Mouse (Mus musculus) gastrocnemius, adult 2 months (tissue): ENCODE data around the gene Btbd18. TPM values are rescaled to one million over a fixed set of nuclear protein-coding genes. Genes with fewer than 3 reads are reported as not detected.

ENCODE experiments used
- DNase-seq: peaks from one replicate; pipeline ENCODE4 v3.0.0; 2022
- H3K27ac ChIP-seq: fragments of 200-600 bp; 2 replicates; pipeline ENCODE4 v1.8.1; 2022; ENCODE audit warnings: mild to moderate bottlenecking
- H3K4me3 ChIP-seq: fragments of 200-600 bp; 2 replicates; pipeline ENCODE4 v1.8.1; 2022; ENCODE audit warnings: mild to moderate bottlenecking, moderate library complexity
- CTCF ChIP-seq: fragments of 200-600 bp; IDR thresholded peaks from 2 replicates; pipeline ENCODE4 v1.8.1; 2022; ENCODE audit warnings: antibody characterized with exemption, mild to moderate bottlenecking, moderate library complexity
- intact Hi-C: fragments of 180-260 bp; cut with DNase I; formaldehyde crosslinking; loops from one replicate; pipeline ENCODE4 v1.15.1; 2025
- total RNA-seq, 2 experiments: library from RNA; stranded (reverse); gene quantifications; 2 replicates each; pipeline ENCODE4 v1.2.3; 2021

Gene Btbd18
- total RNA-seq, 2 experiments from 2014 or later: not detected

GRCm38 (mm10) chr2:84679016-84679415 is 20.1 kb downstream of the Btbd18 start, which contains the start of gene Tmx2:
Tmx2 (minus strand) TSS chr2:84679140.
- TF ChIP-seq CTCF: no peak
- DNase-seq: no peak
- Histone ChIP-seq H3K4me3 (peak within 1 kb of the TSS; percentile 89), H3K27ac (peak within 1 kb of the TSS; percentile 87)
- intact Hi-C loops: loop anchor here (5.0 kb wide), 1 partner anchor 33 kb away; no protein-coding TSS in a partner anchor

DNA sequence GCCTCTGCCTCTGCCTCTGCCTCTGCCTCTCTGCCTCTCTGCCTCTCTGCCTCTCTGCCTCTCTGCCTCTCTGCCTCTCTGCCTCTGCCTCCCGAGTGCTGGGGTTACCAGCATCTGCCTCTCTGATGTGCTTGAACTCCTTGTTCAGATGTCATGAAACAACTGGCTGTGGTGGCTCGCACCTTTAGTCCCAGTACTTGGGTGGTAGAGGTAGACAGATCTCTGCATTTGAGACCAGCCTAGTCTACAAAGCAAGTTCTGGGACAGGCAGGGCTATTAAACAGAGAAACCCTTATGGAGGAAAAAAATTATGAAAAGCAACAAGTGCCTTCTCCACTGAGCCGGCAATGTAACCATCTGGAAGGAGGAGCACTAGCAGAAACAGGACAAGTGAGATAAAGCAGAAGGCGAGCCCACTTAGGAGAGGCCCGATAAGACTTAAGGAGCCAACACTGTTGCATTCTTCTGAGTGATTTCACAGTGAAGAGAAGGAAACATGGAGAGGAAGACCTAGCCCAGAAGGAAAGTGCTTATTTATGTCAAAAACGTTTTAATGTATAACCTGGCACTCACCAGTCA is 23.8 kb downstream of the Btbd18 start:
- H3K27ac ChIP-seq: no peak overlapping the region
- no peak for TF ChIP-seq CTCF
- DNase-seq: no peak
- no peak overlapping the region for H3K4me3 ChIP-seq
- intact Hi-C loops: no loop called here

DNA sequence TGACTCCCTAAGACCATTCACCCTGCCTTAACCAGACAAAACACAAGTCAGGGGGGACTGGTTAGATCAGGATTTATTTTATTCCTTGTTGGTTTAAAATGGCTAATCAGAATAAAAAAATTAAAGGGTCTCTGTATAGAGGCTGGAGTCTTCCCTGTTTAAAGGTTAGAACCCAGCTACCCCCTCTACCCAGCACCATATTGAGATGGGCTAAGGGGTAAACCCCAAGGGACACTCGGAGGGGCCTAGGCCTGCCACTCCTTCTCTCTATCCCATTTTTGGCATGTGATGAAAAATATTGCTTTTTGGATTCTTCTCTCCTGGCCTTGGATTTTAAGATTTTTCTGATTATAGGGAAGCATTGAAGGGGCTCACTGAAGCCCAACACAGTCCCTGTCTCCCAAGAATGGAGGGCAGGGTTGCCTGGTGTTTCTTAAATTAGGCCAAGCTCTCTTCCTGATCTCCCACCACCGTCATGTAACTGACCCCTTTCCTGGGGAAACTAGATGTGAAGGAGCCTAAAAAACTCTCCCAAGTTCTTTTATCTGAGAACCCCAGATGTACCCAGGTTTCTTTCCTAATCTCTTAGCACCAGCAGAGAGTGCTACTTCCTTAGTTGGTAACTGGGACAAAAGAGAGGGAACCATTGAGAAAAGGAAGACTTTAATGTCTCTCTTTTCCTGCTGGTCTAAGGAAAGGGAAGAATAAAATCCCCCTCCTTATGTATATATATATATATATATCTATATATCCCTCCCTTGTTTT is 29.4 kb downstream of the Btbd18 start:
- DNase-seq: no peak
- no peak overlapping the region for H3K27ac ChIP-seq
- intact Hi-C loops: no loop called here
- no peak overlapping the region for H3K4me3 ChIP-seq
- no peak for TF ChIP-seq CTCF

GRCm38 (mm10) chr2:84690050-84690449 is 31.2 kb downstream of the Btbd18 start:
- no peak for DNase-seq
- no peak for TF ChIP-seq CTCF
- intact Hi-C loops: no loop called here
- Histone ChIP-seq H3K4me3 (no peak overlapping the region), H3K27ac (no peak overlapping the region)

DNA sequence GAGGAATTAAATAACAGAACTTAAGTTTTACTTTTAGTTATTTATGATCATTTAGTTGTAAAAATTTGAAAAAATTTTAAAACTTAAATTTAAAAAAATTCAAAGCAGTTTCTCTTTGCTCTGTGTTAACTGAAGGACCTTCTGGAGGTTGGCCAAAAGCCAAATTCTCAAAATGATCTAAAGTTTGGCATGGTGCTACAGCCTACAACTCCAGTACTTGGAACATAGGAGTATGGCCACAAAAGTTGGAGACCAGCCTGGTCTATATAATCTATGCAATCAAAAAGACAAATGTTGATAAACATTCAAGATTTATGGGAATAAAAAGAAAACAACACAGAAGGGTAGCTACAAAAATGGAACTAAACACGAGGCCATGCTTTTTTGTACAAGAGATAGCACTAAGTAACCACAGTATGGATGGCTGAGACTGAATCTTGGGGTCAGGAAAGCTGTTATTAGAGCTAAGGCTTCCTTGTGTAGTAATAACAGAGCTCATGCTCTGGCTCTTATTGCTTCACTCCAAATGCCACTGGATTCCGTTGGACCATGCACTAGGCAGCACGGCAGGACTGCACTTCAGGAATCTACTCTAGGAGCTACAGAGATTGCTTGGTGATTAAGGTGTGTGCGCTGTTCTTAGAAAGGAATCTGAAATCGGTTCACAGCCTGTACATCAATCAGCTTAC is 36.3 kb downstream of the Btbd18 start:
- intact Hi-C loops: no loop called here
- no peak overlapping the region for H3K4me3 ChIP-seq
- no peak overlapping the region for H3K27ac ChIP-seq
- TF ChIP-seq CTCF: no peak
- DNase-seq: no peak

DNA sequence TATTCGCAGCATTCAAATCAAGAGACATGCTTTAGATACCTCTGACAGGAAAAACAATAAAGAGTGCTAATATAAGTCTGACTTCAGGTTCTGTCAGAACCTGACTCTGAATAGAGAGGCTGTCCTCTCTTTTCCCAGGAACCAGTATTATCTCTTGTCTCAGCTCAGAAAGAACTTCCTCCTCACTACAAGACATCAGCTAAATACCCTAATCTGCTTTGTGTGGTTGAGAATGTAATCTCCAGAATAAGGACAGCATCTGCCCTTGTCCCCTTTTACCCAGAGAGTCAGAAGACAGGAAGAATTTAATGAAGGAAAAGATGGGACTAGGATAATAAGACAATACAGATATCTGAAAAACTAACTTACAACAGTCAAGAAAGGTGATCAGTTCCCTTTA is 44.6 kb downstream of the Btbd18 start:
- DNase-seq: no peak
- H3K27ac ChIP-seq: no peak overlapping the region
- intact Hi-C loops: no loop called here

GRCm38 (mm10) chr2:84704329-84704728 is 45.5 kb downstream of the Btbd18 start:
- Histone ChIP-seq H3K27ac (no peak overlapping the region), H3K4me3 (no peak overlapping the region)
- DNase-seq: no peak
- no peak for TF ChIP-seq CTCF
- intact Hi-C loops: no loop called here

More for the DNA sequence above, 44.6 kb downstream of the Btbd18 start:
- H3K4me3 ChIP-seq: no peak overlapping the region
- TF ChIP-seq CTCF: no peak

DNA sequence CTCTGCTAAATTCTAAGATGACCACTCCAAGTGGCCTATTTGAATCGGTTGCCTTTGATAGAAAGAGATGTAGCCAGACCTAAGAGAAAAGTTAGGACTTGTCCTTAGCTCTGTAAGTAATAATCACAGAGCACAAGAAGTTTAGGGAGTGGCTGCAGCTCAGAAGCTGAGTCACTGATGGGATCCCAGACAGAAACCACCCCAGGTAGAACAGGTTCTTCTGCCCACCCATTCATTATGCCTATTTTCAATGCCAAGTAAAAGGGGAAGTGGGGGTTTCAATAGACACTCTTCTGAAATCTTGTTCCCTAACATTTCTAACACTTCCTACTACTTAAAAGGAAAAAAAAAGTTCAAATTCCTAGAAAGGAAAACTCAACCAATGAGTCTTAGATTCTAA is 46.4 kb downstream of the Btbd18 start:
- Histone ChIP-seq H3K27ac (no peak overlapping the region), H3K4me3 (no peak overlapping the region)
- no peak for TF ChIP-seq CTCF
- intact Hi-C loops: no loop called here
- DNase-seq: no peak

- no peak for DNase-seq
Observed at GRCm38 (mm10) chr2:84707523-84707922, 48.6 kb downstream of the Btbd18 start.

GRCm38 (mm10) chr2:84711898-84712297 is 53.0 kb downstream of the Btbd18 start:
- Histone ChIP-seq H3K4me3 (no peak overlapping the region), H3K27ac (no peak overlapping the region)
- TF ChIP-seq CTCF: no peak
- intact Hi-C loops: loop anchor here (5.0 kb wide), 1 partner anchor 35 kb away; the partner anchor contains the start of genes Gm28635, Med19 and Tmx2
- DNase-seq: no peak

More at GRCm38 (mm10) chr2:84707523-84707922, 48.6 kb downstream of the Btbd18 start:
- no peak for TF ChIP-seq CTCF
- Histone ChIP-seq H3K27ac (no peak overlapping the region), H3K4me3 (no peak overlapping the region)
- intact Hi-C loops: no loop called here

DNA sequence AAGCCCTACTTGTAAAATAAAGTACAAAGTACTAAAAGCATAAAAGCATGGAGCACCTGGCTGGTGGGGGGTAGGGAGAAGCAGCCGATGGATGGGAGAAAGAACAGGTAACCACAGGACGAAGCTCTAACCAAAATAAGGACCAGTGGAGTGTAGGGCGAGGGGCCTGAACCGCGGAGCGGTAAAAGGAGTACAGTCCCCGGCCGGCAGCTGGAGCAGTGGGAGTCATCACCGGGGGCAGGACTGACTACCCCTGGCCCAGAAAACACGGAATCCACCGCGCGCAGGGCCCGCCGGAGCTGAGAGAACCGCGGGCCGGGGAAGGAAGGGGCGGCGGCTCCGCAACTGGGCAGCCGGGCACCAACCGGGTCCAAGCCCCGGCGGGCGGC is 55.5 kb downstream of the Btbd18 start:
- no peak for DNase-seq
- intact Hi-C loops: loop anchor here (5.0 kb wide), 1 partner anchor 37 kb away; the partner anchor contains the start of genes Gm28635, Med19 and Tmx2
- H3K4me3 ChIP-seq: peak overlapping the region; percentile 98
- peak overlapping the region; percentile 95 for H3K27ac ChIP-seq
- no peak for TF ChIP-seq CTCF

DNA sequence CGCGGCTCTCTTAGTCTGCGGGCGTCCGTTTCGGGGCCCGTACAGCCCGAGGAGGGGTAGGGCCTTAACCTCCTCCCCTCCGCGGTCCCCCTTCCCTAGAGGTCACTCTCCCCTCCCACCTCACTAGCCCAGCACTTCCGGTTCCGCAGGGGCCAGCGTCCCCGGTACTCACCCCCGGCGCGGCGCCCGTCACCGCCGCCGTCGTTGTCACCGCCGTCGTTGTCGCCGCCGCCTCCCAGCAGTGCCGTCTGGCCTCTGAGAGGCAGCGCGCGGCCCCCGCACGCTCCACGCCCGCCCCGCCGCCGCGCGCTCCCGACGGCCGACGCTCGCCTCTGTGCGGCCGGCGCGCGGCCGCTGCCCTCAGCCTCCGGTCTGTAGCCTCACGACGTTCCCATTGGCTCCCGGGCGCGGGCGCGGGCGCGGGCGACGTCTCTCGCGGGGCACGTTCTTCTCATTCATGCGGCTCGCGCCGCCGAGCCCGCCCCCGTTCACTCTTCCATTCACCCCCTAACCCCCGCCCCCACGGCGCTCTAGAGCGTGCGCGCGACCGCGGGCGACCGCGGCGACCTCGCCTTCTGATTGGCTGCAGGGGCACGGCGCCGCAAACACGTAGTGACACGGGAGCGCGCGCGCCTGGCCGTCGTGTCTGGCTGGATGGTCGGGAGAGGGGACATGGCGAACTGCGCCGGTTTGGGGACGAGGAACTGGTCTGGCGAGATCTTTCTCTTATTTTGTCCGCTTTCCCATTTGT is 56.1 kb downstream of the Btbd18 start, which contains the start of gene Zdhhc5:
Gene Zdhhc5, minus strand, starts transcription at position 370 of the 751 bp plus-strand sequence.
- intact Hi-C loops: loop anchor here (5.0 kb wide), 1 partner anchor 38 kb away; the partner anchor contains the start of genes Gm28635, Med19 and Tmx2
- Histone ChIP-seq H3K27ac (peak within 1 kb of the TSS; percentile 95), H3K4me3 (peak within 1 kb of the TSS; percentile 98)
- TF ChIP-seq CTCF: no peak
- DNase-seq: peak; percentile 100
